Mouse (Mus musculus): ENCODE results near the gene Hist1h2ao.
A peak's percentile ranks its signal among the peaks of the same experiment; 100 is the strongest.
"Not testable (repeated sequence)": the region's sequence is repeated elsewhere in the genome, so short reads cannot be mapped to it uniquely, and the experiment has no call there.

The Hist1h2ao gene

GRCm38 (mm10) chr13:21810073-21810472 is at the start of gene Hist1h2ao, which contains the start of gene Hist1h2bq:
Gene Hist1h2ao, plus strand, starts transcription at chr13:21810465.
Gene Hist1h2bq, minus strand, starts transcription at chr13:21810197.
- DNase-seq (ENCODE audit: low read depth, low spot score) = not testable (repeated sequence)

DNA sequence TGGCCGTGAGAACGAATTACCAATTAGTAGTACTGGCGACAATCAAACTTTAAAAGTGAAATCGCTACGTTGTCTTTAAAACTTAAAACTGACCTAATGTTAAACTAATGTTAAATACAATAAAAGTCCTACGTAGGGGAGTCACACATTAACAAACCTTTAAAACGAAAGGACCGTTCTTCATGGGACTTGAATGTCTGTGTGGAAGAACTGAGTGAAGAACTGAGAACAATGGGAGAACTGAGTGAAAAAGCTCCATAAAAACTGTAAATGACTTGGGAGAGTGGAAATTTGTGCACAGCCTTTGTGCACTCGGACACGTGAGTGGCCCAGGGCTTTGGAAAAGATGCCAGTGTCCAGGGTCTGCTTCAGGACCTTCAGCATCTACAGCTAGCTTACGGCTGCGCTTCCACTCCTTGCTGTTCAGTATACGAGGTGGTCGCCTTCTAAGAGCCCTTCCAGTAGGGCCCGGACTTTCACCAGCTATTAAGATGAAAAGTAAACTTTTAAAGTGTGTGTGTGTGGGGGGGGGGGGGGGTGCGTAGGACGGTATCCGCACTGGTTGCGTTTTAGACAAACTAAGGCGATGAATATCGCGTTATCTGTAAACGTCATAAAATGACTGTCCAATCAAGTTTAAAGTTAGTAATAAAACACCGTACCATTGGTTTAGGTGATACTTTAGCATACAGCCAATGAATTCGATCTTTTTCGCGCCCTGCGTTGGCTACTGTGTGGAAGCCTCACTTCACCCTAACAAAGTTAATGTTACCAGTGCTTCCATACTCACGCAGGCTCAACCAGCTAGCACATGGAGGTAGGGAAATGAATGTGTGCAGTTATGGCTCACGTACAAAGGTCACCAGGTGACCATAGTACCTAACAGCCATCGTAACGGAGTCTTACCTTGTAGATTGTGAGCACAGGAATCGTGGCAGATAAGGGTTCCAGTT is 31.2 kb upstream of the Hist1h2ao start:
- DNase-seq (ENCODE audit: low read depth, low spot score) = peak; percentile 92

GRCm38 (mm10) chr13:21779767-21780731 is 30.2 kb upstream of the Hist1h2ao start, which contains the start of gene Hist1h1b:
Gene Hist1h1b, minus strand, starts transcription at chr13:21780625.
- peak; percentile 62 for DNase-seq (ENCODE audit: low read depth, low spot score)

DNA sequence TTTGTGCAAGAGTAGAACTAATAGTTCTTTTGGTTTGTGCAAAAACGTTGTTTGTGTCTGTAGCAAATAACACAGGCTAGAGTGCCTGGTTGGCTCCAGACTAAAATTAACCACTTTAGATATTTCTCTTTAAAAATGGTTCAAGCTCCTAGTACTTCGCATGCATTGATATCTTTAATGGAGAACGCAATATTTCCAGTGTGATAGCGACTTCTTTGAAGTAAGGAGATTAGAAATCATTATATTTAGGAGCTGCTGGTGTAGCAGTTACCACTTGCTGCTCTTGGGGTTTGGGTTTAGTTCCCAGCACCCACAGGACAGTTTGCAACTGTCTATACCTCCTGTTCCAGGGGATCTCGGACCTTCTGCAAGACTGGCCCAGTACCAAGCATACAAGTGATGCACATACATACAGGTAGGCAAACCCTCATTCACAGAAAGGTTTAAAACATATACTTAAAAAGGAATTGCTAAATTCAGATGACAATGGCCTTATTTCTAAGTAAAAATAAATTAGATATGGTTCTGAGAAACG is 29.2 kb upstream of the Hist1h2ao start:
- DNase-seq (ENCODE audit: low read depth, low spot score) = no peak

DNA sequence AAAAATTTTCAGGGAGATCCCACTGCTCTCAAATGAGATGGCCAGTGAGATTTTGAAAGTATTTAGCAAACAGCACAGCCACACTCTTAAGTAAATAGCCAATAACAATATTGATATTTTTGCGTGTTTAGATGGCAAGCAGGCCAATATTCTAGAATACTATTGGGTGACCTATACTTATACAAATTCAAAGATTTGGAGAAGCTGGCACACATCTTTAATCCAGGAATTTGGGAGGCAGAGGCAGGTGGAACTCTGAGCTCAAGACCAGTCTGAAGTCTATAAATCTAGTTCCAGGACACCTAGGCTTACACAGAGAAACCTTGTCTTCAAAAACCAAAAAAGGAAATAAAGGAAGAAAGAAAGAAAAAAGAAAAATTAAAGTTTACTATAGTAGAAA is 28.6 kb upstream of the Hist1h2ao start:
- no peak for DNase-seq (ENCODE audit: low read depth, low spot score)

DNA sequence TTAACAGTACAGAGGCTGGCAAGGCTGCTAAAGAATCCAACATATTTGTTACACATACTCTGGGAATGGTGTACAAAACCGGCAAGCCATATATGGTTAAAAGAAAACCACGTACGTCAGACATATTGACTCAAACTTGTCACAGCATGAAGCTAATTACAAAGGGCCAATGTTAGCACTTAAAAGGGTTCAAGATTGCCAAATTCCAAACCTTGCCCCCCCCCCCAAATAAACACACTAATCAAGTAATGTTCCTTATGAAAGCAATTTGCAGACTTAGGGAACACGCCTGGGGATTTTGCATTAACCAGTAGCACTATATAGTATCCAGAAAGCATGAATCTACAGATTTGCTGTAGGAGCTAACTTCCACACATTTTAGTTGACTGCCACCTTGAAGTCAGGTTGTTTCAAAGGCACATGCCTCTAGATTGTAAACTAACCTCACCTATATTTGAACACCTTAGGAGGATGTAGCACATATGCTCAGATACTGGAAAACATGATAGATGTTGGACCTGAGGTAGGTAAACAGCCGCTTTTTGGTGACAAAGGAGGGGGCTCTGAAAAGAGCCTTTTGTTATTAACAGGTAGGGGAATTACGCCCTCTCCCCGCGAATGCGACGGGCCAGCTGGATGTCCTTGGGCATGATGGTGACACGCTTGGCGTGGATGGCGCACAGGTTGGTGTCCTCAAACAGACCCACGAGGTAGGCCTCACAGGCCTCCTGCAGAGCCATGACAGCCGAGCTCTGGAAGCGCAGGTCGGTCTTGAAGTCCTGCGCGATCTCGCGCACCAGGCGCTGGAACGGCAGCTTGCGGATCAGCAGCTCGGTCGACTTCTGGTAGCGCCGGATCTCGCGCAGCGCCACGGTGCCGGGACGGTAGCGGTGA is 27.7 kb upstream of the Hist1h2ao start:
- peak; percentile 45 for DNase-seq (ENCODE audit: low read depth, low spot score)

DNA sequence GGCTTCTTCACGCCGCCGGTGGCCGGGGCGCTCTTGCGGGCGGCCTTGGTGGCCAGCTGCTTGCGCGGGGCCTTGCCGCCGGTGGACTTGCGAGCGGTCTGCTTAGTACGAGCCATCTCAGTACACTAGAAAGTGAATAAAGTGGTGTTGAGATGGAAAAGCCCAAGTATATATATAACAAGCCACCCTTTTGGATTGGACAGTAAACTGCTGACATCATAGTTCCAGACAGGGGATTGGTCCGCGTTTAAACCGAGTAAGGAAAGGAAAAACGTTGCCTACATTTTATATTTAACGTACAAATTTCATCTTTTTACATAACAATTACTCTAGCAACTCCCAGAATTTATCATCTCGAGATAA is 27.0 kb upstream of the Hist1h2ao start, which contains the start of gene Hist1h3i:
Gene Hist1h3i (minus strand): TSS at position 116 of the 363 bp plus-strand sequence.
- peak; percentile 86 for DNase-seq (ENCODE audit: low read depth, low spot score)

GRCm38 (mm10) chr13:21783734-21784161 is 26.5 kb upstream of the Hist1h2ao start:
- peak; percentile 68 for DNase-seq (ENCODE audit: low read depth, low spot score)

GRCm38 (mm10) chr13:21784311-21784710 is 26.0 kb upstream of the Hist1h2ao start:
- DNase-seq (ENCODE audit: low read depth, low spot score) = no peak

GRCm38 (mm10) chr13:21786189-21786898 is 23.9 kb upstream of the Hist1h2ao start:
- DNase-seq (ENCODE audit: low read depth, low spot score) = peak; percentile 25

- peak; percentile 92 for DNase-seq (ENCODE audit: low read depth, low spot score)
Observed at GRCm38 (mm10) chr13:21786899-21787629, 23.2 kb upstream of the Hist1h2ao start, which contains the start of the genes Hist1h2an and Hist1h2bp. Gene Hist1h2an, minus strand, starts transcription at chr13:21787218. Gene Hist1h2bp, plus strand, starts transcription at chr13:21787461.

- DNase-seq (ENCODE audit: low read depth, low spot score) = no peak
Observed at GRCm38 (mm10) chr13:21787760-21788593, 22.3 kb upstream of the Hist1h2ao start.

DNA sequence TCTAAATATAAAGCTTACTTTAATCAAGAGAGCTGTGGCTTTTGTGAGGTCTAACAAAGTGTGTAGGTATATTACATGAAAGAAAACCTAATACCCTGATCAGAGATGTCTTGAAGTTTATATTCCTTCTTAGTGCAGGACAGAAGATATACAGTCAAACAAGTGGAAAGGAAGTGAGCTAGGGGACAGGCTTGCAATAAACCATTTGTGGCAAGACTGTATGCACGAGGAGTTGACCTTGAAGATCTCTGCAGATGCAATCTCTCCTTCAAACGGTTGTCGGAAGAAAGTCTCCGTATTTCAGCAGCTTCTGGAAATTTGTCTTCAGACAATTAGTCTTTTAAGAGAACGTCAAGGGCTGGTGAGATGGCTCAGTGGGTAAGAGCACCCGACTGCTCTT is 20.3 kb upstream of the Hist1h2ao start:
- no peak for DNase-seq (ENCODE audit: low read depth, low spot score)

- no peak for DNase-seq (ENCODE audit: low read depth, low spot score)
Observed at GRCm38 (mm10) chr13:21790601-21791283, 19.5 kb upstream of the Hist1h2ao start.

- no peak for DNase-seq (ENCODE audit: low read depth, low spot score)
Observed at GRCm38 (mm10) chr13:21795584-21795983, 14.7 kb upstream of the Hist1h2ao start.

- DNase-seq (ENCODE audit: low read depth, low spot score) = not testable (repeated sequence)
Observed at GRCm38 (mm10) chr13:21797163-21797562, 13.1 kb upstream of the Hist1h2ao start.

GRCm38 (mm10) chr13:21803058-21803457 is 7.2 kb upstream of the Hist1h2ao start:
- not testable (repeated sequence) for DNase-seq (ENCODE audit: low read depth, low spot score)
